Mouse (Mus musculus) embryonic fibroblast, embryonic 13.5 days (primary cell): ENCODE measurements at regions not wholly inside any gene's neighbourhood (a gene's known extent, or its start where the extent isn't known, plus 50 kb on each side); places are given as distances from the start of the nearest gene placed in this dataset.

Experiments
- H3K27ac ChIP-seq: 2 replicates; pipeline ENCODE4 v1.5.1; 2012; ENCODE audit warnings: low read length, control low read depth, inconsistent platforms; ENCODE audit not compliant: insufficient read depth
- H3K4me1 ChIP-seq: 2 replicates; pipeline ENCODE4 v1.6.1; 2011; ENCODE audit warnings: low read length; ENCODE audit not compliant: control insufficient read depth, insufficient read depth
- H3K4me3 ChIP-seq: 2 replicates; pipeline ENCODE4 v1.5.1; 2011; ENCODE audit warnings: mild to moderate bottlenecking, control low read depth, low read length; ENCODE audit not compliant: insufficient read depth
- CTCF ChIP-seq: IDR thresholded peaks from 2 replicates; pipeline ENCODE4 v1.5.1; 2011; ENCODE audit warnings: mild to moderate bottlenecking, control low read depth, low read length, moderate library complexity, borderline replicate concordance; ENCODE audit not compliant: insufficient read depth
- POLR2A ChIP-seq: IDR thresholded peaks from 2 replicates; pipeline ENCODE4 v1.6.1; 2011; ENCODE audit warnings: low read depth, mild to moderate bottlenecking, control low read depth, low read length, moderate library complexity

DNA sequence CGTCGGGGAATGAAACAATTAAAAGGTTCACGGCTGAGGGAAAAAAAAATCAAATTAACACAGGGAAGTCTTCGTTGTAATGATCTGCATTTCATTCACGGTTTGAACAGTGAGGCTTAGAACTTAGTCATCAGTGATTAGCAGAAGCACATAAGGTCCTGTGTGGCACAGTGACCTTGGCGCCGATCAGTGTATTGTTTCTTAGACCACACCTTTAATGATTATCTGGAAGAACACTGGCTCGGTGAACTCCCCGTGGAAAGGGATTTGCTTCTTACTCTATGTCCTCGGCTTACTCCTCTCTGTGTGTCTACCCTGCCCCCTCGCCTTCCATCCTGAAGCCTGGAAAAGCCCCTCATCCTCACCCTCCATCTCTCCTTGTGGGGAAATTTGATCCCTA, 181.6 kb upstream of the Ccdc122 start:
- no peak overlapping the region for H3K27ac ChIP-seq
- H3K4me1 ChIP-seq: no peaks in the 10 kb centered on the region
- no peak for TF ChIP-seq CTCF
- no peak for TF ChIP-seq POLR2A
- H3K4me3 ChIP-seq: no peak overlapping the region

DNA sequence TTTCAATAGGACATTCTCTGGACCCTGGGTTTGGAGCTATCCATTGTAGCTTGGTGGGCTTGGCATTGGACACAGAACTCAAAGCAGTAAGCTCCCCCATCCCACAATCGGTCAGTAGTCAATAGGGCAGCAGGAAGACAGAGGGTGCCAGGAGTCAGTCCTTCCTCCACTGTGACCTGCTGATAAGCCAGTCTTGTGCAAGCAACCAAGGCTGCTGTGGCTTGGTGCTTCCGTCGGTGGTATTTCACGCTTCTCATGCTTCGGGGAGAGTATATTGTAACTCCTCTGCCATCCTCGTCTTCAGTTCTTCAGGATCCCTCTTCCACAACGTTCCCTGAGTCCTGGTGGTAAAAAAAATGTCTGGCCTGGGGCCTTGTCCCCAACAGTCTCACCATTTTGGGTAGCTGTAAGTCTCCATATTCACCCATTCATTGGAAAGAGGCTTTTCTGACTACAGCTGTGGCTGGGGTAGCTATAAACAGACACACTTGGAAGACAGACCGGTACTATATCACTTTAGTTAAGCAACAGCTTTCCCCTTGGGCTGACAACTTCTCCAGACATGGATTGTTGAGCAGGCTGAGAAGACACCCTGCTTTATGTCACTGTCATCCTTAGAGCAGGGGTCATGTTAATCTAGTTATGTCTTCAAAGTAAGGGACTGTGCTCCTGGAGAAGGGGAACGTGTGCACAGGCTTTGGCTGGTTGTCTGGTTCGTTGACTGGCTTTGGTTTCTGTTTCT, 184.9 kb upstream of the Ccdc122 start:
- TF ChIP-seq CTCF (no peak), POLR2A (no peak)
- no peaks in the 10 kb centered on the region for H3K4me1 ChIP-seq
- H3K4me3 ChIP-seq: no peak overlapping the region
- H3K27ac ChIP-seq: no peak overlapping the region

DNA sequence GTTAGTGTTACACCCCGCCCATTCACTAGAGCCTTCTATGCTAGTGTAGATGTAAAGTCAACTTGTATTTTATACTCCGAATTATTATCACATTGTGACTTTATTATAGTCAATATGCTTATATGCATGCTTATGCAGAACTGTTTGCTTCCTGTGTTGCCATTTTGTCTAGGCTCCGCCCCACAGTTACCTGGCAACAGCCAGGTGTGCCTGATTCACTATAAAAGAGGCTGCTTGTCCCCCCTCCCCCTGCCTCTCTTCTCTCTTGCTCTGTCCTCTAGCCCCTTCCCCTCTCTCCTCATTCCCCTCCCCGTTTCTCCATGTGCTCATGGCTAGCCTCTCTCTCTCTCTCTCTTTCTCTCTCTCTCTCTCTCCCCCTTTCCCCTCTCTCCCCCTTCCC, 185.9 kb upstream of the Ccdc122 start:
- H3K4me3 ChIP-seq: no peak overlapping the region
- TF ChIP-seq POLR2A (no peak), CTCF (no peak)
- no peak overlapping the region for H3K27ac ChIP-seq
- no peaks in the 10 kb centered on the region for H3K4me1 ChIP-seq

DNA sequence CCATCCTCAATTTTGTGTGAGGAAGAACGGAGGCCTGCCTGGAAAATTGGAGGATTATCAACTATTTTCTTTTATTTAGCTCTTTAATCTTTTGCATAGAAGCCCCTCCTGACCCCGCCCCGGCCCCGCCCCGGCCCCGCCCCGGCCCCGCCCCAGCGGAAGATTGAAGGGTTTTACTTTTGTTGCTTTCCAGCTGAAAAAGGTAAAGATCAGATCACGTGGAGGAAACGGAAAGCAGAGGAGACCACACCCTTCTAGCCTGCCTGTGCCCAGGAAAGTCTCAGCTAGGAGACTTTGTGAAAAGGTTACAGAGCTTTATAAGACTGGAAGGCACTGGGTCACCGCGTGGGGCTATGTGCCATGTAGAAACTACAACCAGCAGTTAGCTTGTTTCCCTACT, 186.5 kb upstream of the Ccdc122 start:
- no peak overlapping the region for H3K27ac ChIP-seq
- TF ChIP-seq POLR2A (no peak), CTCF (no peak)
- H3K4me1 ChIP-seq: no peaks in the 10 kb centered on the region
- no peak overlapping the region for H3K4me3 ChIP-seq

DNA sequence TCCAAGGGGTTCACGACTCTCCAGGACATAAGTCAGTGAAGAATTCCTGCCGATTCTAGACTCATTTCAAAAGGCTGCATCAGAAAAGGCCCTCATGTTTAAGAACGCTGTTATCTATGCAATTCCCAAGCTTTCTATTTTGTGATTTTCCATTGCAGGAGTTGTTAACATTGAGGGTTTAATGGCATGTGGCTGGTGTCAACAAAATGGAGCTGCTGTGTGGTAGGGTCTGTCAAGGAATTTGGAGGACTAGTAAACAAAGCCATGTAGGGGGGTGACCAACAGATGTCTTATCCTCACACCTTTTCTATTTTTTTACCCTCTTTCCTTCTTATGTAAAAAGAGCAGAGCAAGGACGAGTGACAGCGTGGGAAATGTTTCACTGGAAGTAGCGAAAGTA, 186.9 kb upstream of the Ccdc122 start:
- TF ChIP-seq POLR2A (no peak), CTCF (no peak)
- Histone ChIP-seq H3K4me1 (no peaks in the 10 kb centered on the region), H3K4me3 (no peak overlapping the region), H3K27ac (no peak overlapping the region)

DNA sequence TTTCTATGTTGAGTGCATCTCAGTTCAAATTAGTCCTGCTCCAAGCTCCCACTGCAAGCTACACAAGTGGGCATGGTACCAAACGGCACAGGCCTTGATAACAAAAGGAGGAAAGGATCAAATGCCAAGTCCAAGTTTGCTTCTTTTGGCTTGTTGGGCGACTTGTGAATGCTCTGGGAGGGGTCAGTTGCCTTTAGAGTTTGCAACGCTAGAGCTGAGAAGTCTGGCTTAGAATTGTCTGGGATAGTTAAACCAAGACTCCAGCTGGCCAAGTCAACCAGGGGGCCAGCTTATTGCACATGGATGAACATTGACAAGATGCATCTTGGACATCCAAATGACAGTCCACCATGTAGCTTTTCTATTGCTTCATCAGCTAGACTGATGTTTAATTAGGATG, 187.5 kb upstream of the Ccdc122 start:
- H3K27ac ChIP-seq: no peak overlapping the region
- no peaks in the 10 kb centered on the region for H3K4me1 ChIP-seq
- H3K4me3 ChIP-seq: no peak overlapping the region
- TF ChIP-seq POLR2A: no peak
- no peak for TF ChIP-seq CTCF

GRCm38 (mm10) chr14:76845706-76846105, 190.9 kb upstream of the Ccdc122 start:
- Histone ChIP-seq H3K27ac (no peak overlapping the region), H3K4me3 (no peak overlapping the region), H3K4me1 (no peaks in the 10 kb centered on the region)
- no peak for TF ChIP-seq POLR2A
- no peak for TF ChIP-seq CTCF

- no peaks in the 10 kb centered on the region for H3K4me1 ChIP-seq
- TF ChIP-seq POLR2A (no peak), CTCF (no peak)
- H3K27ac ChIP-seq: no peak overlapping the region
- H3K4me3 ChIP-seq: no peak overlapping the region
Observed at GRCm38 (mm10) chr14:76844717-76845116, 191.9 kb upstream of the Ccdc122 start.

DNA sequence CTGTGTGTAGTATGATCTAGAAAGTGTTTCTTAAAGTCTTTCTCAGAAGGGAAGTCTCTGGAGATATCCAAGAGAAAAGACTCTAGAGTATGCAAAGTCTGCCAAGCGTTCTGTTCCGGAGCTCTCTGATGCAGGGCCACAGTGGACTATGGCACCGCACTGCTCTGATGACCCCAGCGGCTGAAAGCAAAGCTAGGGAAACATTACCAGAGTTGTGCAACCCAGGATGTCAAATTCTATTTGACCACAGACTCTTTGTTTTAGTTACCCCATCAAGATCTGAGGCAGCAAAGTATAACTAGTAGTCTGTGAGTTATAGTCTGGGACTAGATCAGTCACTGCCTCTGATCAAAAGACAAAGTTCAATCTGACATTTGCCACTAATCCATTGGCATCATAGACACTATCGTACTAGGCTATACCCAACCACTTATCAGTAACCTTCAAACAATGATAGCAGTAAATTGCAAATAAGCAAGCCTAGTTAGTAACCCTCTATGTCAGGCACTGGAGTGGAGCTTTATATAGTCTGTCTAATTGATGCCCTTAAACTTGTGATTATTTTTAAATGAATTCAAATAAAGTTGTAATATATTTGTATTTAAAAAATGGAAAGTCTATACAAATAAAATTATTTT, 198.9 kb upstream of the Ccdc122 start:
- no peak overlapping the region for H3K27ac ChIP-seq
- no peak overlapping the region for H3K4me3 ChIP-seq
- H3K4me1 ChIP-seq: peaks cover 8% of the 10 kb centered on the region
- TF ChIP-seq CTCF (no peak), POLR2A (no peak)

DNA sequence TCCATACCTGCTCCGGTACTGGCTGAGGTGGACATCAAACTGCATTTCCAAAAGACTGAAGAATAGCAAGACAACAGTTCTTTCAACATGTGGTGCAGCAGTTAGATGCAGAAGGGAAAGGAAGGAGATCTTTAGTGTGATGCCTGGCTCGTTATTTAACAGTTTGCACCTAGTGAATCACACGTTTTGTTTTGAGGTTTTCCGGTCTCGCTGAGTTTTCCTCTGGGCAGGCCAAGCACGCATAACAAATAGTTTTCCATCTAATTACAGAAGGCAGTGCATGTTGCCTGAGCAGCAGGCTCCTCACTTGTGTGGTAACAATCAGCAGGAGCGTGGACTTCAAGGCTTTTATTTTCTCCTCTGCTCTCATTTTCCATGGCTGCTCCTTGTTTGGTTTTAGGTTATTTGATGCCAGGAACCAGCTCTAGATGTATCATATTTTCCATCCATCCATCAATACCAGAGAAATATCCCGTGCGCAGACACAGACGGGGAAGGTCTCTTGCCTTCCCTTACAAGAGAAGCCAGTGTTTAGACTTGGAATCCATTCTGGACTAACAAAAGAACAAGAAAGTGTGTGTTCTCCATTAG, 199.6 kb upstream of the Ccdc122 start:
- Histone ChIP-seq H3K4me3 (no peak overlapping the region), H3K27ac (no peak overlapping the region), H3K4me1 (peaks cover 8% of the 10 kb centered on the region)
- TF ChIP-seq POLR2A (no peak), CTCF (no peak)

GRCm38 (mm10) chr14:76836271-76836670, 200.3 kb upstream of the Ccdc122 start:
- no peak for TF ChIP-seq CTCF
- TF ChIP-seq POLR2A: no peak
- no peak overlapping the region for H3K27ac ChIP-seq
- H3K4me3 ChIP-seq: no peak overlapping the region
- peaks cover 8% of the 10 kb centered on the region for H3K4me1 ChIP-seq
